Mouse (Mus musculus): ENCODE results near the gene Hddc3.

Gene Hddc3

GRCm38 (mm10) chr7:80334848-80335247 lies 8.1 kb upstream of the Hddc3 start:
- no peak for DNase-seq (ENCODE audit: low spot score in 2 of 2)

- no peak for DNase-seq (ENCODE audit: low spot score in 2 of 2)
These were observed 6.0 kb upstream of the Hddc3 start for GRCm38 (mm10) chr7:80336932-80337331.

- DNase-seq (ENCODE audit: low spot score in 2 of 2) = peak in 1 of 2 experiments; percentile 15
These were observed 3.5 kb upstream of the Hddc3 start for GRCm38 (mm10) chr7:80339371-80339770.

GRCm38 (mm10) chr7:80339793-80340628 lies 2.9 kb upstream of the Hddc3 start:
- DNase-seq (ENCODE audit: low spot score in 2 of 2) = peak; percentile 96 to 98

- DNase-seq (ENCODE audit: low spot score in 2 of 2) = peak; percentile 60 to 72
These were observed 2.1 kb upstream of the Hddc3 start, which contains the start of gene Unc45a for GRCm38 (mm10) chr7:80340793-80341192. TSS of gene Unc45a (minus strand) at chr7:80341005.

- DNase-seq (ENCODE audit: low spot score in 2 of 2) = no peak
These were observed 1.1 kb upstream of the Hddc3 start for GRCm38 (mm10) chr7:80341793-80342192.

GRCm38 (mm10) chr7:80343270-80344018 lies 540 bp downstream of the Hddc3 start:
- DNase-seq (ENCODE audit: low spot score in 2 of 2) = no peak

- DNase-seq (ENCODE audit: low spot score in 2 of 2) = no peak
These were observed 3.3 kb downstream of the Hddc3 start for GRCm38 (mm10) chr7:80346173-80346572.

GRCm38 (mm10) chr7:80346830-80347229 lies 3.9 kb downstream of the Hddc3 start:
- DNase-seq (ENCODE audit: low spot score in 2 of 2) = no peak

GRCm38 (mm10) chr7:80347670-80348586 lies 5.0 kb downstream of the Hddc3 start:
- DNase-seq (ENCODE audit: low spot score in 2 of 2) = no peak

- no peak for DNase-seq (ENCODE audit: low spot score in 2 of 2)
These were observed 7.9 kb downstream of the Hddc3 start for GRCm38 (mm10) chr7:80350808-80351207.

- no peak for DNase-seq (ENCODE audit: low spot score in 2 of 2)
These were observed 10.0 kb downstream of the Hddc3 start for GRCm38 (mm10) chr7:80352920-80353319.

GRCm38 (mm10) chr7:80356351-80356750 lies 13.4 kb downstream of the Hddc3 start:
- DNase-seq (ENCODE audit: low spot score in 2 of 2) = no peak

GRCm38 (mm10) chr7:80357156-80357555 lies 14.3 kb downstream of the Hddc3 start:
- no peak for DNase-seq (ENCODE audit: low spot score in 2 of 2)

GRCm38 (mm10) chr7:80358039-80358438 lies 15.1 kb downstream of the Hddc3 start:
- no peak for DNase-seq (ENCODE audit: low spot score in 2 of 2)

GRCm38 (mm10) chr7:80360435-80360834 lies 17.5 kb downstream of the Hddc3 start:
- no peak for DNase-seq (ENCODE audit: low spot score in 2 of 2)

- no peak for DNase-seq (ENCODE audit: low spot score in 2 of 2)
These were observed 22.9 kb downstream of the Hddc3 start for GRCm38 (mm10) chr7:80365759-80366158.

- DNase-seq (ENCODE audit: low spot score in 2 of 2) = no peak
These were observed 24.3 kb downstream of the Hddc3 start for GRCm38 (mm10) chr7:80367232-80367631.

- DNase-seq (ENCODE audit: low spot score in 2 of 2) = no peak
These were observed 25.1 kb downstream of the Hddc3 start for GRCm38 (mm10) chr7:80368009-80368408.

GRCm38 (mm10) chr7:80368635-80369421 lies 25.9 kb downstream of the Hddc3 start:
- DNase-seq (ENCODE audit: low spot score in 2 of 2) = no peak

- no peak for DNase-seq (ENCODE audit: low spot score in 2 of 2)
These were observed 26.6 kb downstream of the Hddc3 start for GRCm38 (mm10) chr7:80369461-80369860.

Data from urinary bladder, postnatal 36 days (tissue).